Mouse (Mus musculus): Measurements from ENCODE around the gene Spata25. TPM values are rescaled to one million over a fixed set of nuclear protein-coding genes. Genes with fewer than 3 reads are reported as not detected.
A peak's percentile ranks its signal among the peaks of the same experiment; 100 is the strongest.

Gene Spata25
- polyA plus RNA-seq, 1 experiment from 2014 or later = not detected

DNA sequence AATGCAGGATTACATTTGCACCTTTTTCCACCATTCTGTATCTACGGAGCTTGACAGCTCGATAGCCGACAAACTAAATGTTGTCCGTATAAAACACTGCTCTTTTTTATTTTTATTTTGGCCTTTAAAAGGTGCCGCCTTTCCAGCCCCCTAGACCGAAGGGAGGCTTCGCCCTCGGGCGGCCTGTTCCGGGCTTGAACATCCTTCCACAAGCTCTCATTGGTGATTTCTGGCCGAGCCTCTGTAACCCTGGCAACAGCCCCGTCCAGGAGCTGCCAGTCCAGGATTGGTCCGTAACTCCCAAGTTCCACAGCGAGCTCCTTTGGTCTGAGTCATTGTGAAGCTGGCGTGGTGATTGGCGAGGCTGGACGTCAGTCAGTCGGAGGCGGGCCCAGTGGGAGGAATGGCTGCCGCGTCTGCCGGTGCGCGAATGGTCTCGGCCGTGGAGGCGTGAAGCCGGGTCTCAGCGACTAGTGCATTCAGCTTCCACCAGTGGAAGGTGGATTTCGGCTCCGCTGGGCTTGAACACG lies 5.6 kb downstream of the Spata25 start, which contains the start of gene Zswim1:
Gene Zswim1 (plus strand): TSS at position 51 of the 530 bp plus-strand sequence.
- peak within 1 kb of the TSS; percentile 91 for H3K4me3 ChIP-seq (ENCODE audit: low read length)
- ATAC-seq (replicated peaks; ENCODE audit: extremely low read depth, insufficient read depth, low FRiP score) = peak; percentile 99
- peaks cover 24% of the 10 kb centered on the region for H3K36me3 ChIP-seq (ENCODE audit: control insufficient read depth, insufficient read depth)
- peak within 1 kb of the TSS; percentile 85 for H3K27ac ChIP-seq (ENCODE audit: low read length)
- peaks cover 5% of the 10 kb centered on the region; the same call in 1 of the 2 replicates for H3K4me1 ChIP-seq (ENCODE audit: control insufficient read depth, insufficient read depth, low read length)
- peak within 1 kb of the TSS; percentile 85 for H3K9ac ChIP-seq (ENCODE audit: low read length)
- H3K4me2 ChIP-seq (ENCODE audit: low read depth, low read length) = peak within 1 kb of the TSS; percentile 81
- WGBS = 1% methylated on average over 32 of the region's 32 CpGs
- H3K27me3 ChIP-seq (ENCODE audit: control insufficient read depth, insufficient read depth, low read length) = no peaks in the 10 kb centered on the region
- H3K9me3 ChIP-seq (replicated peaks; ENCODE audit: control insufficient read depth, low read length) = no peaks in the 10 kb centered on the region

- Histone ChIP-seq H3K36me3 (ENCODE audit: control insufficient read depth, insufficient read depth) (peaks cover 15% of the 10 kb centered on the region), H3K4me1 (ENCODE audit: control insufficient read depth, insufficient read depth, low read length) (peaks cover 5% of the 10 kb centered on the region; the same call in 1 of the 2 replicates), H3K27ac (ENCODE audit: low read length) (no peak overlapping the region), H3K27me3 (ENCODE audit: control insufficient read depth, insufficient read depth, low read length) (no peaks in the 10 kb centered on the region), H3K9me3 (replicated peaks; ENCODE audit: control insufficient read depth, low read length) (no peaks in the 10 kb centered on the region), H3K4me2 (ENCODE audit: low read depth, low read length) (no peak overlapping the region), H3K4me3 (ENCODE audit: low read length) (no peak overlapping the region), H3K9ac (ENCODE audit: low read length) (no peak overlapping the region)
- ATAC-seq (replicated peaks; ENCODE audit: extremely low read depth, insufficient read depth, low FRiP score) = no peak
- WGBS = 83% methylated on average over 6 of the region's 6 CpGs
Observed at GRCm38 (mm10) chr2:164821060-164821459, 7.3 kb downstream of the Spata25 start.

- Histone ChIP-seq H3K4me2 (ENCODE audit: low read depth, low read length) (no peak overlapping the region), H3K27ac (ENCODE audit: low read length) (no peak overlapping the region)
- ATAC-seq (replicated peaks; ENCODE audit: extremely low read depth, insufficient read depth, low FRiP score) = no peak
Observed at GRCm38 (mm10) chr2:164817703-164818102, 10.6 kb downstream of the Spata25 start.

GRCm38 (mm10) chr2:164817206-164817605 lies 11.1 kb downstream of the Spata25 start:
- Histone ChIP-seq H3K9me3 (replicated peaks; ENCODE audit: control insufficient read depth, low read length) (no peaks in the 10 kb centered on the region), H3K27me3 (ENCODE audit: control insufficient read depth, insufficient read depth, low read length) (no peaks in the 10 kb centered on the region), H3K9ac (ENCODE audit: low read length) (no peak overlapping the region), H3K36me3 (ENCODE audit: control insufficient read depth, insufficient read depth) (no peaks in the 10 kb centered on the region), H3K27ac (ENCODE audit: low read length) (no peak overlapping the region), H3K4me3 (ENCODE audit: low read length) (no peak overlapping the region), H3K4me2 (ENCODE audit: low read depth, low read length) (no peak overlapping the region), H3K4me1 (ENCODE audit: control insufficient read depth, insufficient read depth, low read length) (peaks cover 5% of the 10 kb centered on the region)
- 58% methylated on average over 6 of the region's 6 CpGs for WGBS
- ATAC-seq (replicated peaks; ENCODE audit: extremely low read depth, insufficient read depth, low FRiP score) = no peak

More at GRCm38 (mm10) chr2:164817703-164818102, 10.6 kb downstream of the Spata25 start:
- H3K9ac ChIP-seq (ENCODE audit: low read length) = no peak overlapping the region
- no peak overlapping the region for H3K4me3 ChIP-seq (ENCODE audit: low read length)
- no peaks in the 10 kb centered on the region for H3K36me3 ChIP-seq (ENCODE audit: control insufficient read depth, insufficient read depth)
- H3K4me1 ChIP-seq (ENCODE audit: control insufficient read depth, insufficient read depth, low read length) = peaks cover 7% of the 10 kb centered on the region
- 65% methylated on average over 5 of the region's 5 CpGs for WGBS
- no peaks in the 10 kb centered on the region for H3K9me3 ChIP-seq (replicated peaks; ENCODE audit: control insufficient read depth, low read length)
- no peaks in the 10 kb centered on the region for H3K27me3 ChIP-seq (ENCODE audit: control insufficient read depth, insufficient read depth, low read length)

DNA sequence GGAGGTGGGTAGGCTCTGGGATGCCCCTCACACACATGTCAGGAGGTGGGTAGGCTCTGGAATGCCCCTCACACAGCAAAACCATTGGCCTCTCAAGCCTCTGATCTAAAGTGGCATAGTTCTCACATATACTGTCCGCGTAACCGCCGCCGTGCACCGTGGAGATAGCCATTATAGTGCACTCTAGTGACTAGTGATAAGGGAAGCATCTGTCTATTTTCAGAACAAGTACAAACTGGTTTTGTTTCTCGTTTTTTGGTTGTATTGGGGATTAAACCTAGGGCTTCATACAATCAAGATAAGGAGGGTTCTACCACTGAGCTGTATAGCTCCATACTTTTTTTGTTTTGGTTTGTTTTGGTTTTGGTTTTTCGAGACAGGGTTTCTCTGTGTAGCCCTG lies 12.5 kb downstream of the Spata25 start:
- no peak overlapping the region for H3K4me2 ChIP-seq (ENCODE audit: low read depth, low read length)
- no peaks in the 10 kb centered on the region for H3K36me3 ChIP-seq (ENCODE audit: control insufficient read depth, insufficient read depth)
- H3K27ac ChIP-seq (ENCODE audit: low read length) = no peak overlapping the region
- H3K9ac ChIP-seq (ENCODE audit: low read length) = no peak overlapping the region
- H3K4me3 ChIP-seq (ENCODE audit: low read length) = no peak overlapping the region
- no peak for ATAC-seq (replicated peaks; ENCODE audit: extremely low read depth, insufficient read depth, low FRiP score)
- no peaks in the 10 kb centered on the region for H3K27me3 ChIP-seq (ENCODE audit: control insufficient read depth, insufficient read depth, low read length)
- 50% methylated on average over 8 of the region's 8 CpGs for WGBS
- no peaks in the 10 kb centered on the region for H3K9me3 ChIP-seq (replicated peaks; ENCODE audit: control insufficient read depth, low read length)
- H3K4me1 ChIP-seq (ENCODE audit: control insufficient read depth, insufficient read depth, low read length) = peaks cover 5% of the 10 kb centered on the region

DNA sequence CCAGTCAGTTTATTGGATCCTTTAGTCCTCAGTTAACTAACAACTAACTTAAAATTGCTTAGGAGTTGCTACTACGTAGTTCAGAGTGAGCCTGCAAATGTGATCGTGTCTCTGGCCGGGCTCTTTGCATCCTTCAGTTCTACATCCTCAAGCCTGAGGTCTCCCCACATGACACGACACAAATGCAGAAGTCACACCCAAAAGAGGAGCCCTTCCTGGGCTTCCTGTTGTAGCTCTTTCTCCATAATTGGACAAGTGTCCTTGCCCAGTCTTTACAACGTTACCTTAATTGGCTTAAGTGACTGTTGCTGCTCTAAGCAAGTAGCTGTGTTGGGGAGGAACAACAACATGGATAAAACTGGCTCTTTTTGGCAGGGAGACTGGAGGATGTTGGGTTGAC lies 13.0 kb downstream of the Spata25 start:
- no peak overlapping the region for H3K4me2 ChIP-seq (ENCODE audit: low read depth, low read length)
- no peak overlapping the region for H3K4me3 ChIP-seq (ENCODE audit: low read length)
- H3K9me3 ChIP-seq (replicated peaks; ENCODE audit: control insufficient read depth, low read length) = no peaks in the 10 kb centered on the region
- no peak overlapping the region for H3K9ac ChIP-seq (ENCODE audit: low read length)
- no peak overlapping the region for H3K27ac ChIP-seq (ENCODE audit: low read length)
- H3K27me3 ChIP-seq (ENCODE audit: control insufficient read depth, insufficient read depth, low read length) = no peaks in the 10 kb centered on the region
- WGBS = 71% methylated on average over 5 of the region's 5 CpGs
- peaks cover 5% of the 10 kb centered on the region for H3K4me1 ChIP-seq (ENCODE audit: control insufficient read depth, insufficient read depth, low read length)
- no peak for ATAC-seq (replicated peaks; ENCODE audit: extremely low read depth, insufficient read depth, low FRiP score)
- H3K36me3 ChIP-seq (ENCODE audit: control insufficient read depth, insufficient read depth) = no peaks in the 10 kb centered on the region

DNA sequence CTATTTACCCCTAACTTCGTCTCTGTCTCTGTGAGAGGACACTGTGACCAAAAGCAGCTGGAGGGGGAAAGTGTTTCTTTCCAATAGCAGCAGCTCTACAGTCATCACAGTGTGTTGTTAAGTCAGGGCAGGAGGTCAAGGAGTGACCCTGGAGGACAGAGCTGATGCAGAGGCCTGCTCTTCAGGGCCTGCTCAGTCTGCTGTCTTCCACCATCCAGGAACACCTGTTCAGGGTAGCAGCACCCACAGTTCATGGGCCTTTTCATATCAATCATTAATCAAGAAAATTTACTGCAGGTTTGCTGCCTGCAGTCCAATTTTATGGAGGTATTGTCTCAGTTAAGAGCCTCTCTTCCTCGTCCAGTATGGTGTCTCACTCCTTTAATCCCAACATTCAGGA lies 14.8 kb downstream of the Spata25 start:
- H3K36me3 ChIP-seq (ENCODE audit: control insufficient read depth, insufficient read depth) = peaks cover 7% of the 10 kb centered on the region
- H3K9ac ChIP-seq (ENCODE audit: low read length) = no peak overlapping the region
- no peaks in the 10 kb centered on the region for H3K9me3 ChIP-seq (replicated peaks; ENCODE audit: control insufficient read depth, low read length)
- no peak overlapping the region for H3K27ac ChIP-seq (ENCODE audit: low read length)
- no peak overlapping the region for H3K4me2 ChIP-seq (ENCODE audit: low read depth, low read length)
- no peak overlapping the region for H3K4me3 ChIP-seq (ENCODE audit: low read length)
- peaks cover 5% of the 10 kb centered on the region for H3K4me1 ChIP-seq (ENCODE audit: control insufficient read depth, insufficient read depth, low read length)
- 77% methylated on average over 2 of the region's 2 CpGs for WGBS
- no peak for ATAC-seq (replicated peaks; ENCODE audit: extremely low read depth, insufficient read depth, low FRiP score)
- H3K27me3 ChIP-seq (ENCODE audit: control insufficient read depth, insufficient read depth, low read length) = no peaks in the 10 kb centered on the region

- no peak overlapping the region for H3K9ac ChIP-seq (ENCODE audit: low read length)
- WGBS = 66% methylated on average over 7 of the region's 7 CpGs
Observed at GRCm38 (mm10) chr2:164806614-164807013, 21.7 kb downstream of the Spata25 start.

DNA sequence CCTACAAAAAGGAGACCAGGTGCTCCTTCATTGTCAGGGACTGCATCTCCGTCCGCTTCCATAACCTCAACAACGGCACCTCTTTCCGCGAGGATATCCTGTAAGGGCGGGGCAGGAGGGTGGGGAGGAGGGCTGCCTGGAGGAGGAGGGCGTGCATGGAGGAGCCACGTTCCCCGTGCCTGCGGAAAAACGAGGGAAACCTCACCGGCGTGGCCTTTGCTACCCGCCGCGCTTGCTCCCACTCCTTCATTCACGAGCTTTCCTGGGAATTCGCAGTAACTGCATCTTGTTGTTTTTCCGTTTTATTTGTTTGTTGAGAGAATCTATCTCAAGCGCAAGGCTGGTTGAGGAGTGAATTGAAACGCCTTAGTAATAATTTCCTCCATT lies 23.0 kb downstream of the Spata25 start:
- ATAC-seq (replicated peaks; ENCODE audit: extremely low read depth, insufficient read depth, low FRiP score) = peak; percentile 10; the same call in 1 of the 2 replicates
- peaks cover 8% of the 10 kb centered on the region for H3K36me3 ChIP-seq (ENCODE audit: control insufficient read depth, insufficient read depth)
- H3K4me1 ChIP-seq (ENCODE audit: control insufficient read depth, insufficient read depth, low read length) = peaks cover 13% of the 10 kb centered on the region
- H3K9me3 ChIP-seq (replicated peaks; ENCODE audit: control insufficient read depth, low read length) = no peaks in the 10 kb centered on the region
- peak overlapping the region; percentile 83 for H3K9ac ChIP-seq (ENCODE audit: low read length)
- H3K27ac ChIP-seq (ENCODE audit: low read length) = peak overlapping the region; percentile 79
- peak overlapping the region; percentile 76 for H3K4me3 ChIP-seq (ENCODE audit: low read length)
- H3K27me3 ChIP-seq (ENCODE audit: control insufficient read depth, insufficient read depth, low read length) = no peaks in the 10 kb centered on the region
- 2% methylated on average over 21 of the region's 21 CpGs for WGBS
- peak overlapping the region; percentile 96 for H3K4me2 ChIP-seq (ENCODE audit: low read depth, low read length)

More at GRCm38 (mm10) chr2:164806614-164807013, 21.7 kb downstream of the Spata25 start:
- Histone ChIP-seq H3K9me3 (replicated peaks; ENCODE audit: control insufficient read depth, low read length) (no peaks in the 10 kb centered on the region), H3K4me1 (ENCODE audit: control insufficient read depth, insufficient read depth, low read length) (peaks cover 13% of the 10 kb centered on the region), H3K36me3 (ENCODE audit: control insufficient read depth, insufficient read depth) (peaks cover 8% of the 10 kb centered on the region), H3K27me3 (ENCODE audit: control insufficient read depth, insufficient read depth, low read length) (no peaks in the 10 kb centered on the region), H3K4me2 (ENCODE audit: low read depth, low read length) (no peak overlapping the region), H3K4me3 (ENCODE audit: low read length) (no peak overlapping the region), H3K27ac (ENCODE audit: low read length) (no peak overlapping the region)
- ATAC-seq (replicated peaks; ENCODE audit: extremely low read depth, insufficient read depth, low FRiP score) = no peak

All from heart, embryonic 16.5 days (tissue).